Mouse (Mus musculus) adrenal gland, adult 10 weeks (tissue): ENCODE results near the gene Nemp1. TPM values are rescaled to one million over a fixed set of nuclear protein-coding genes. Genes with fewer than 3 reads are reported as not detected.

Experiments used
- polyA plus RNA-seq: library from polyadenylated mRNA; stranded (reverse); fragments of 350-450 nt; fragmentation: Illumina TruSeq; extraction: RNeasy Lipid Tissue Mini Kit (QIAGEN cat#74804); gene quantifications from one replicate; pipeline ENCODE4 v1.2.3, GENCODE M21; 2014; ENCODE audit warnings: low read depth, low replicate concordance

Nemp1 gene
- 12.3 TPM for polyA plus RNA-seq

DNA sequence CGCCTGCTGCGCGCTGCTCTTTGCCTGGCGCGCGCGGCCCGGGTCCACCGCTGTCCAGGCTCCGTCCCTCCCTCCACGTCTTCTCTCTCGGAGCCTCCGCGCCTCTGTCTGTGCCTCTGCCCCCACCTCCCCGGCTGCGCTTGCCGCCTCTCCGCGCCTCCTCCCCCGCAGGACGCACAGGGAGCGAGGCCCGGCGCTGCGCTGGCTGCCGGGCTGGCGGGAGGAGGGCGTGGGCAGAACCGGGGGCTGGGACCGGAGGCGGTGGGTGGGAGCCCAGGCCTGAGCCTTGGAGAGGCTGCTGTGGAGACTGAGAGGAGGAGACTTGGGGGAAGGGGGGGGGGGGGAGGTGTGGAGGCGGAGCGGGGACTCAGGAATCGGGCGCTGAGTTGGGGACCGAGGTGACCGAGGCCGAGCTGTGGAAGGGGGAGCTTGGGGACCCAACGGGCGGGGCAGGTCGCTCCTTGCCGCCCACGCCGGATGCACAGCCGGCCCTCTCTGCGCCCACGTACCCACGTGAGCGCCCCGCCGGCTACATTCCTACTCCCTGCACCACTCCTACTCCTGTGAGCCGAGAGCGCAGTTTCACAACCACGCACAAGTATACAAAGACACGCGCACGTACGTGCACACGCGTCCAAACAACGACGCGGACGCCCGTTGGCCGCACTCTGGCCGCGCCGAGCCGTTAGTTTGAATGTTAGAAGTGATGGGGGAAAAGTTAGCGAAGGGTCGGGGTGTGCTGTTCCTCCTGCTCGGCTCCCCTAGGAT, at the start of gene Nemp1:
Nemp1 (plus strand) TSS at position 401 of the 768 bp plus-strand sequence.

DNA sequence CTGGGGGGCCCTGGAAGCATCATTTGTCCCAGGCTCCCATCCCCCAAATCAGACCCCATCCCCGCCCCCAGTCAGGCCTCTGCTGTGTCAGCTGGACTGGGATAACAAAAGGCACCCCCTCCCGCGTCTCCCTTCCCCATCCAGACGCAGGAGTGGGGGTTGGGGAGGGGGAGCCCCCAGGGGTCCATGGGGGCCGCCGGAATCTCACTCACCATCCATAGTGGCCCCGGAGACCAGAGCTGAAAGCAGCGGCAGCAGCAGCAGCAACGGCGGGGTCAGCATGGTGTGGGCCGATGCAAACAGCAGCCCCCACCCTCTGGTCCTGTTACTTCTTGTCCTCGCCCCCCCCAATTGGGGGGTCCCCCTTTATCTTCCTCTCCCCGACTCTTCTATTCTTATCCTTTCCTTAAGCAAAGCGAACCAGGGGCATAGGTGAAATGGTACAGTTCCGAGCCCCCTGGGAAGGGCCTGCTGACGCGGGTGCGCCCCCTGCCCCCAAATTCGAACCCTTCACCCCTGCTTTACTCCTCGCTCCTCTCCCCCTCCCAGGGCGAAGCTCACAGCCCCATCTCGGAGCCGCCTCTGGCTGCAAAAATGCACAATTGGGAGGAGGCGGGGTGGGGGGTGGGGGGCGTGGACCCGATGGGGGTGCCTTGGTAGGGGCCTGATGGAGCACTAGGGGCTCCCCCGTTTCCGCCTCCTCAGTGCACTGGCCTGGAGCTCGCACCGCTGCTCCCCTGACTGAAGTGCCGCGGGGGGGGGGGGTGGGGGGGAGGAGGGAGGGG, 46.1 kb upstream of the Nemp1 start, which contains the start of gene Lrp1:
Lrp1 (minus strand) TSS at position 743 of the 785 bp plus-strand sequence.

DNA sequence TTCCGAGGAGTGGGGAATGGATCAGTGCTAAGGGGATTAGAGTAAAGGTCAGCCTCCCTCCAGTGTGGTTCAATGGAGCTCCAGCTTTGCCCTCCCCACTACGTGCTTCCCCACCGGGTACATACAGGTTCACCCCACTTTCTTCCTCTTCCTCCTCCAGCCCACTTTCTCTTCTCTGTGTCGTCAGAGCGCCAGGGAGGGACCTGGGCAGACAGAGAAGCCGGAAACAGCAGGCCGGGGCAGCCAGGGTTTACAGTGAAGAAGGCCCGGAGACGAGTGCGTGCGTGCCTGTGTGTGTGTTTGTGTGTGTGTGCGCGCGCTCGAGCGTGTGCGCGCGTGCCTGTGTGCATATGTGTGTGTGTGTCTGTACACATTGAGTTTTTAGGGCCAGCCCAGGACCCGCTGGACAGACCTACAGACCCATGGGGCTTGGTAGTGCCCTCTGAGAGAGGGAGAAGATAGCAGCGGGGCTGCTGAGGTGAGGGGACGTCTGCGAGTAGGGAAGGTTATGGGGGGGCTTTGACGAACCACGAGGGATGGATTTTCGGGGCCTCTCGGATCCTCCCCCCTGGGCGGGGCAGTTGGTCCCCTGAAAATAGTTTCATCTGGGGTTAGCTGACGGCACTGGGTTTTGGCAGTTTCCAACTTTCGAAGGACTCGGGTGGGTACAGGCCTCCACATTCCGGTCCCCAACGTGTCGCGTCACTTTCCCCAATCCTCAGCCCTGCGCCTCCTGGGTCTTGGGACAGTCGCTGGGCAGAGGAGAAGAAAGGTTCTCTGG, 23.7 kb upstream of the Nemp1 start, which contains the start of gene Stat6:
Stat6 (plus strand) TSS at position 215 of the 781 bp plus-strand sequence.

GRCm38 (mm10) chr10:127668093-127669050, 1.7 kb downstream of the Nemp1 start, which contains the start of gene Nab2:
TSS of gene Nab2 (minus strand) at chr10:127668568.

DNA sequence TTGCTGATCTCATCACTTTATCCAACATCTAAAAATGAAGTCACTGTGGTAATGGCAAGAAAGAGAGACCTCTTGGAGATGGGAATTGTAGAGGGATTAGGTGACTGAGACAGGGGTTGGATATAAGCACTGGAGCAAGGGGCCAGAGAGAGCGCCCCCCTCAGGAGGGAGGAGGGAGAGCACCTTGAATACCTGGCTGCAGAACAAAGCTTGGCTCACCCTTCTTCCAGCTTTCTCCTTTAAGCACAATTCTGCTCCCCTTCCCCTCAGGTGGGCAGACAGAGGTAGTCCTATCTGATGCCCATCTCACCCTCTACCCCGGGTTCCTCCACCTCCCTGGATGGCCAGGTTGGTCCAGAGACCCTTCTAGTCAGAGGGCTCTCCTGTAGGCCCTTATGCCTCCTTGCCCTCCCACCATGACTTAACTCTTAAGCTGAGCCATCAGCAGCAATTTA, 38.1 kb downstream of the Nemp1 start, which contains the start of gene Myo1a:
Myo1a (plus strand) TSS at position 405 of the 455 bp plus-strand sequence.

GRCm38 (mm10) chr10:127724178-127724577, 57.5 kb downstream of the Nemp1 start, which contains the start of gene Tac2:
TSS of gene Tac2 (plus strand) at chr10:127724478.

GRCm38 (mm10) chr10:127739083-127739660, 72.5 kb downstream of the Nemp1 start, which contains the start of gene Zbtb39:
TSS of gene Zbtb39 (plus strand) at chr10:127739538.

Other genes starting within 250 kb of the Nemp1 start
- gene Stac3, start 165.2 kb upstream of the Nemp1 start, polyA plus RNA-seq, result not detected
- 2.6 TPM for gene Ndufa4l2, start 151.9 kb upstream of the Nemp1 start, polyA plus RNA-seq
- gene Shmt2, start 144.5 kb upstream of the Nemp1 start, polyA plus RNA-seq, result 2.1 TPM
- gene Nxph4, start 132.3 kb upstream of the Nemp1 start, polyA plus RNA-seq, result not detected
- gene Lrp1, start 45.8 kb upstream of the Nemp1 start, polyA plus RNA-seq, result 6.5 TPM
- 42.6 TPM for gene Stat6, start 23.9 kb upstream of the Nemp1 start, polyA plus RNA-seq
- gene Nab2, start 1.7 kb downstream of the Nemp1 start, polyA plus RNA-seq, result 3.4 TPM
- 0.41 TPM for gene Myo1a, start 38.3 kb downstream of the Nemp1 start, polyA plus RNA-seq
- gene Tac2, start 57.6 kb downstream of the Nemp1 start, polyA plus RNA-seq, result not detected
- gene Zbtb39, start 72.6 kb downstream of the Nemp1 start, polyA plus RNA-seq, result 3.3 TPM
- gene Gpr182, start 84.8 kb downstream of the Nemp1 start, polyA plus RNA-seq, result 2.9 TPM
- gene Rdh1, start 92.8 kb downstream of the Nemp1 start, polyA plus RNA-seq, result 6.2 TPM
- gene Rdh16f1, start 92.9 kb downstream of the Nemp1 start, polyA plus RNA-seq, result not detected
- 5.9 TPM for gene Rdh9, start 109.5 kb downstream of the Nemp1 start, polyA plus RNA-seq
- 0.29 TPM for gene Rdh16, start 134.3 kb downstream of the Nemp1 start, polyA plus RNA-seq
- not detected for gene Rdh19, start 183.0 kb downstream of the Nemp1 start, polyA plus RNA-seq
- not detected for gene Rdh16f2, start 199.6 kb downstream of the Nemp1 start, polyA plus RNA-seq
- not detected for gene Rdh7, start 221.9 kb downstream of the Nemp1 start, polyA plus RNA-seq
- 2.9 TPM for gene Sdr9c7, start 231.6 kb downstream of the Nemp1 start, polyA plus RNA-seq